Mouse (Mus musculus) adrenal gland, adult 2 months (tissue): ENCODE results near the gene Tmem217. TPM values are rescaled to one million over a fixed set of nuclear protein-coding genes. Genes with fewer than 3 reads are reported as not detected.

Experiments used
- DNase-seq: peaks from one replicate; pipeline ENCODE4 v3.0.0; 2021
- microRNA-seq, 2 experiments: library from miRNA; unstranded; fragments of <30 nt; microRNA quantifications; one replicate each; pipeline ENCODE4 v1.2.0; 2021
- polyA plus RNA-seq: library from polyadenylated mRNA; depleted of rRNA; stranded (reverse); fragments of >200 nt; gene quantifications from 2 replicates; pipeline ENCODE4 v1.2.3, GENCODE M21; 2012; rRNA removed
- total RNA-seq, 2 experiments: library from RNA; stranded (reverse); gene quantifications; 2 replicates each; pipeline ENCODE4 v1.2.3; 2021

Tmem217 gene
- total and polyA plus RNA-seq, 3 experiments = 1.6 TPM; not detected in 2

DNA sequence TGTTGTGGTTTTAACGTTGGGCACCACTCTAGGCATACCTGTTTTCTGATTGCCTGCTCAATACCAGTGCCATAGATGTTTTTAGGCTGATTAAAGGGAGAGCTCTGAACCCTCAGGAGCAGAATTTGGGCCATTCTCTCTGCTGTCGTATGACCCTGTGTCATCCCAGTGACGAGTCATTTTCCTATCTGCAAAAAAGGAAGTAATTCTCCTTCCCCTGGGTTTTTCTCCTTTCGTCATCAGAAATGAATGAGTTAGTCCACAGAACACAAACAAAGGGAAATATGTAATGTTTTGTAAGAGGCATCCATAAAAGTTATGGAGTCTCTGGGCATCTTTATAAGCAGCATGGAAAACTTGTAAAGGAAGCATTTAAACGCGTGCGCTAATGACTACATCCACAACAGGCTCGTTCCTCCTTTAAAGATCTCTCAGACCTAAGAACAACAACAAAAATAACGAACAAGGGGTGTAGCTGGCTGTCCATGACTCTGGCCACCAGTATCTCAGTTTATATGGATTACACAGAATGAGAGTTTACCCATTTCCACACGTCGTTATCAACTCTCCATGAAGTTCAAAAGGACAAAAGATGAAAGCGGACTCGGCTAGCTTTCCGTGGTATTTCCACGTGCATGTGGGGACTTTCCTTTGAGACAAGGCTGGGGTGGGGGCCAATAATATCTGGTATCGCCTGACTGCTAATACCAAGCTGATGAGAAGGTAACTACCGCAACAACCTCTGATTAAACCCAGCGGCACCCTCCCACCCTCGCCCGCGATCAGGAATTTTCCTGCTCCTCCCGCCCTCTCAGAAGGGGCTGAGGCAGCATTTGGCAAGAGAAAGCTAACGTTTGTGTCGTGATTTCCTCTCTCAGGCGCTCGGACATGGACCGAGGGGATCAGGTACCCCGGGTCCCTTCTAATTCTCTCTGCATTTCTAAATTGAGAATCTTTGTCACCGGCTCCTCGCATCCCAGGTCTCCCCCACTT lies 62.9 kb downstream of the Tmem217 start:
- peak; percentile 81 for DNase-seq

DNA sequence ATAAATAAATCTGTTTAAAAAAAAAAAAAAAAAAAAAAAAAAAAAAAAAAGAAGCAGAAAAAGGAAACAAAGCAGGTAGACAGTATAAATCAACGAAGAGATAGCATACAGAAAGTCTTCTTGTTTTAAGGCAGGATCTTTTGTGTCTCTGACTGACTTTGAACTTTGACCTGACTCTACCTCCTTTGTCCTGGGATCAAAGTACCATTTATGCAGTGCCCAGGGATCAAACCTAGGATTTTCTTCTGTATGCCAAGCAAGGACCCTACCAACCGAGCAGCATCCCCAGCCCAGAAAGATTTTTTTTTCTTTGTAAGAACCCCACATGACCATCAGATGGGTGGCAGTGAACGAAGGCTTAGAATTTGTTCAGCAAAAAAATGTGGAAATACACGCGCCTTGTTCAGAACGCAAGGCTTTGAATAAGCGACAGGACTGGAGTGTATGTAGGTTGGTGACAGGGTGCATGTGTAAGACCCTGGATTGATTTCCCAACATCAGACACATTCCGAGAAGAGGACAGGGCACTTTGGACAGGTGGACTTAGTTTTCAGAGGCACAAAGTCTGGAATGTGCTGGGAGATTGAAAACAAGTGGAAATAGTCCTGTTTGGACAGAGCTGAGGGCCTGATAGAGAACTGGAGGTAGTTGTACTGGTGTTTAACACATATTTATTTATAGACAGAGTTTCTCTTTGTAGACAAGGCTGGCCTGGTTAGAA lies 63.8 kb downstream of the Tmem217 start:
- no peak for DNase-seq

DNA sequence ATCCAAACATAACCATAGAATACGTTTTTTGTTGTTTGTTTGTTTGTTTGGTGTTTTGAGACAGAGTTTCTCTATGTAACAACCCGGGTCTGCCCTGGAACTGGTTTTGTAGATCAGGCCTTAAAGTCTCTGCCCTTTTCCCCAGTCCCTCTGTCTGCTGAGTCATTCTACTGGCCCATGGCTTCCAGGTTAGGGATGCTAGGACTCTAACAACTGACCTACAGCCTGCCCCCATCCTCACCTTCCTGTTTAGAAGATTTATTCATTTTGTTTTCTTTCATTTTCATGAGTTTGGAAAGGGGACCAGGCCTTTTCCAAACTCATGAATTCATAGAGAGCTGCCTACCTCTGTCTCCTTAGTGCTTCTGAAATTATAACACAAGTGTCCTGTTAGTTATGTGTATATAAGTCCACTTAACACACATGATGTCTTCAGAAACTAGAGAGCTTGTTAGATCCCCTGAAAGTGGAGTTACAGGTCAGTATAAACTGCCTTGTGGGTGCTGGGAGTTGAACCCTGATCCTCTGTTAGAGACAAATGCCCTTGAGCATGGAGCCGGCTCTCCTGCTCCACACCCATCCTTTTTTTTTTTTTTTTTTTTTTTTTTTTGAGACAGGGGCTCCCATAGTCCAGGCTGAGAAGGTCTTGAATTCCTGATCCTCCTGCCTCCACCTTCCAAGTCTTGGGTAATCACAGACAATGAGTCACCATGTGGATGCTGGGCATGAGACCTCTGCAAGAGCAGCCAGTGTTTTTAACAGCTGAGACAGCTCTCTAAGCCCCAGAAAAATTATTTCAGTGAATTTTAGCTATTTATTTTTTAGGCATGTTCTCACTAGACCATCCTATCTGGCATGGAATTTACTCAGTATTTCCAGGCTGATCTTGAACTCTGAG lies 66.6 kb downstream of the Tmem217 start:
- peak; percentile 72 for DNase-seq

DNA sequence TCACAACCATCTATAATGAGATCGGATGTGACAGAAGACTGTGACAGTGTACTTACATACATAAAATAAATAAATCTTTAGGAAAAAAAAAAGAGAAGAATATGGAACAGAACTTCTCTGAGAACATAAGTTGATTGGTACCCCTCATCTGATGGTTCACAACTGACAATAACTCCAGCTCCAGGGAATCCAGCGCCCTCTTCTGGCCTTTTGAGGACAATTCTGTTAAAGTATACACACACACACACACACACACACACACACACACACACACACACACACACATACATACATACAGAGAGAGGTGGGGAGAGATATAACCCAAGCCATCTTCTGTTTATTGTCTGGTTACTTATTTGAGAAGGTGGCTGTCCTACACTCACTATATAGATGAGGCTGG lies 67.8 kb downstream of the Tmem217 start:
- DNase-seq = no peak

DNA sequence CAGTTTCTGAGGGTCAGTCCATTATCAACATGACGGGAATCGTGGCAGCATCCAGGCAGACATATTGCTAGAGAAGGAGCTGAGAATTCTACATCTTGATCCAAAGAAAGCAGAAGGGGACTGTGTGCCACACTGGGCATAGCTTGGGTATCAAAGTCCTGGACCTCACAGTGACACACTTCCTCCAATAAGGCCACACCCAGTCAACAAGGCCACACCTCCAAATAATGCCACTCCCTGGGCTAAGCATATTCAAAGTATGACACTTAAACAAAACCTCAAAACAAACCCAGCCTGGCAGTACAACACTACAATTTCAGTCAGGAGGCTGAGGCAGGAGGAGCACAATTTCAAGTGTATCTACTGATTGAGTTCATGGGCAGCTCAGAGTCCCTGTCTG lies 68.9 kb downstream of the Tmem217 start:
- DNase-seq = no peak

DNA sequence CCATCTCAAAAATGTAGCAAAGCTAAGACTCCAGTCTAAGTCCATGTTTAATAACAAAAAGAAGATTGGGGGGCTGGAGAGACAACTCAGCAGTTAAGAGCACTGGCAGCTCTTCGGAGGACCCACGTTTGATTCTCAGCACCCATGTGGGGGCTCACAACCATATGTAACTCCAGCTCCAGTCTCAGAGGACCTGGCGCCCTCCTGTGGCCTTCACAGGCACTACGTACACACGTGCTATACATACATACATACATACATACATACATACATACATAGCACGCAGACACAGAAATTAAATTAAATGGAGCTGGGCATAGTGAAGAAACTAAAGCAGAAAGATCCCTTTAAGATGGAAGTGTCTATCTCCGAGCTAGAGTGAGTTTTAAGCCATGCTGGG lies 69.6 kb downstream of the Tmem217 start:
- DNase-seq = no peak

DNA sequence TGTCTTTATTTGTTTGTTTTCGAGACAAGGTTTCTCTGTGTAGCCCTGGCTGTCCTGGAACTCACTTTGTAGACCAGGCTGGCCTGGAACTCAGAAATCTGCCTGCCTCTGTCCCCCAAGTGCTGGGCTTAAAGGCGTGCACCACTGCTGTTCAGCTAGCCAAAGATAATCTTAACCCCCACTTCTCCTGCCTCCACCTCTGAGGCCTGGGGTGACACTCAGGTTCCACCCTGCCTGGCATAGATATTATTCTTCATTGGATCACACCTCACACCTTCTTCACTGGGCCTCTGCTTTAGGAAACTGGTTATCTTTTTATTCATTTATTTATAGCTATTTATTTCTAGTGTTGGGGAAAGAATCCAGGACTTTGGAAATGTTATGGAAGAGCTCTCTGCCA lies 71.9 kb downstream of the Tmem217 start:
- DNase-seq = no peak

DNA sequence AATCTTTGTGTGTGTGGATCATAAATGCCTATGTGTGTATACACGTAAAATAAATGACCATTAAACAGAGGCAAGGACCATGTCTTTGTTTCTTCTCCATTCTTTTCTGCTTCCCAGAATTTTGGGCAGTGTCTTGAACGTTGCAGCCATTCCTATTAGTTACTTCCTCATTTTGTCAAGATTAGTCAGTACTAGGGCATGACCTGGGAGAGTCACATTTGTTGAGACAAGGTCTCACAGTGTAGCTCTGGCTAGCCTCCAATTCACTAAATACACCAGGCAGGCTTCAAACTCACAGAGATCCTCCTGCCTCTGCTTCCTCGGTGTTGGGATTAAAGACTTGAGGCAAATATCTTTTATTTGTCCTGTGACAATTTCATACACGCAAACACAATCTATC lies 73.9 kb downstream of the Tmem217 start:
- DNase-seq = no peak

DNA sequence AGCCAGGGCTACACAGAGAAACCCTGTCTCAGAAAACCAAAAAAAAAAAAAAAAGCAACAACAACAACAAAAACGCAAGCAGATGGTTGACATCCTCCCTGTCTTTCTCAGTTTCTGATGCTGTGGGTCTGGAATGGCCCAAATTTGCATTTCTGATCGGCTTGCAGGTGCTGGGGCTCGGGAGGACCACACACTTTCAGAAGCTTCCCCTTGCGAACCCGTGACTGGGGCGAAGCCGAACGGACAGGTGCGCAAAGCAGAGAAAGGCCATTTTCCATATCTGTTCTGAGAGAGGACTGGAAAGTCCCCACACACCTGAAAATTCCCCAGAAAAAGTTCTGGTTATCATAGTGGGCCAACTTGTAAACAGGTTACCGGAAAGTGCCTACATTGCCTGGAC lies 74.8 kb downstream of the Tmem217 start:
- no peak for DNase-seq

DNA sequence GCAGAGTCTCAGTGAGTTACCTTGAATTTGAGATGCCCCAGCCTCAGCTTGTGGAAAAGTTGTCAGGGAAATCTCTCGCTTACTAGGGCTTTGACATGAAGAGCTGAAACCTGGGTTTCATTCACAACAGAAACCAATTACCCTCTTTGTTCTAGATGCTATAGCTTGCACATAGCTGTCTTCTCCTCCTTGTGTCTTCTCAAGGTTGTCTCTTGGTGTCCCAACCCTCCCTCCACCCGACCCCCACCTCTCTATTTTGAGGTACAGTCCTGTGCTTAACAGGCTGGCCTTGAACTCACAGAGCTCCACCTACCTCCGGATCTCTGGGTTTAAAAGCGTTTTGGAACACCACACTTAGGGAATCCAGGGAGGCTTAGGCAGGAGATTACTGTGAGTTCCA lies 75.7 kb downstream of the Tmem217 start:
- no peak for DNase-seq

Small RNA genes lying within 50 kb of the gene (microRNA-seq; reads per million reads assigned to microRNA genes)
- gene Mir7667 = 0.41 to 0.44 reads per million in 2 experiments

Other genes starting within 250 kb of the Tmem217 start
- gene Pi16, start 234.7 kb downstream of the Tmem217 start, total RNA-seq = 10 to 100 TPM; 23.1 to 35.5 TPM
- 21.5 and 29.9 TPM in 2 replicates for gene Pi16, start 234.7 kb downstream of the Tmem217 start, polyA plus RNA-seq
- 100 to 1,000 TPM; 220 to 280 TPM for gene Mtch1, start 204.5 kb downstream of the Tmem217 start, total RNA-seq
- 331 and 392 TPM in 2 replicates for gene Mtch1, start 204.5 kb downstream of the Tmem217 start, polyA plus RNA-seq
- gene Fgd2, start 191.5 kb downstream of the Tmem217 start, total RNA-seq = 1 to 10 TPM; 2.6 to 3.4 TPM
- 10.0 and 17.2 TPM in 2 replicates for gene Fgd2, start 191.5 kb downstream of the Tmem217 start, polyA plus RNA-seq
- 100 to 1,000 TPM; 120 to 124 TPM for gene Pim1, start 61.6 kb downstream of the Tmem217 start, total RNA-seq
- 150 and 153 TPM in 2 replicates for gene Pim1, start 61.6 kb downstream of the Tmem217 start, polyA plus RNA-seq
- not detected for gene Gm17657, start 2.7 kb downstream of the Tmem217 start, total RNA-seq
- not detected in 2 replicates for gene Gm17657, start 2.7 kb downstream of the Tmem217 start, polyA plus RNA-seq
- 10 to 100 TPM; 24.2 to 30.5 TPM for gene Tbc1d22b, start 2.6 kb downstream of the Tmem217 start, total RNA-seq
- gene Tbc1d22b, start 2.6 kb downstream of the Tmem217 start, polyA plus RNA-seq = 25.7 and 30.6 TPM in 2 replicates
- 10 to 100 TPM; 31.2 to 54.3 TPM for gene Rnf8, start 62.4 kb upstream of the Tmem217 start, total RNA-seq
- 22.7 and 35.0 TPM in 2 replicates for gene Rnf8, start 62.4 kb upstream of the Tmem217 start, polyA plus RNA-seq
- gene Gm28043, start 62.5 kb upstream of the Tmem217 start, total RNA-seq = 1 to 10 TPM; 1.8 to 2.4 TPM
- gene Gm28043, start 62.5 kb upstream of the Tmem217 start, polyA plus RNA-seq = 0.16 and 0.26 TPM in 2 replicates
- gene Cmtr1, start 108.2 kb upstream of the Tmem217 start, total RNA-seq = 10 to 100 TPM; 82.5 to 89.1 TPM
- gene Cmtr1, start 108.2 kb upstream of the Tmem217 start, polyA plus RNA-seq = 18.5 and 24.8 TPM in 2 replicates
- 10 to 100 TPM in 1 of 2 experiments, 1 to 10 TPM in 1; 7.5 to 10.4 TPM for gene Ccdc167, start 164.7 kb upstream of the Tmem217 start, total RNA-seq
- gene Ccdc167, start 164.7 kb upstream of the Tmem217 start, polyA plus RNA-seq = 3.5 and 4.4 TPM in 2 replicates